Mouse (Mus musculus): Measurements from ENCODE around the gene Dzip1. TPM values are rescaled to one million over a fixed set of nuclear protein-coding genes. Genes with fewer than 3 reads are reported as not detected.

Gene Dzip1
- polyA plus RNA-seq, 1 experiment from 2014 or later, result 103 TPM

Other genes starting within 250 kb of the Dzip1 start
- gene Abcc4, start 219.2 kb downstream of the Dzip1 start, polyA plus RNA-seq (2015; fragmentation: Nextera tagmentation; extraction: Ambion mirVana), result 2.0 and 2.1 TPM in 2 replicates
- gene Cldn10, start 137.6 kb downstream of the Dzip1 start, polyA plus RNA-seq (2015; fragmentation: Nextera tagmentation; extraction: Ambion mirVana), result 1.5 and 7.2 TPM in 2 replicates
- 20.2 and 21.3 TPM in 2 replicates for gene Dnajc3, start 12.5 kb upstream of the Dzip1 start, polyA plus RNA-seq (2015; fragmentation: Nextera tagmentation; extraction: Ambion mirVana)
- 20.0 and 23.8 TPM in 2 replicates for gene Uggt2, start 174.0 kb upstream of the Dzip1 start, polyA plus RNA-seq (2015; fragmentation: Nextera tagmentation; extraction: Ambion mirVana)
- 1.2 and 1.3 TPM in 2 replicates for gene Hs6st3, start 212.9 kb upstream of the Dzip1 start, polyA plus RNA-seq (2015; fragmentation: Nextera tagmentation; extraction: Ambion mirVana)

Data from midbrain, embryonic 16.5 days (tissue).